Mouse (Mus musculus): Measurements from ENCODE around the gene Fermt1.

Fermt1 gene

GRCm38 (mm10) chr2:132945326-132946207 lies at the start of gene Fermt1:
Fermt1 (minus strand) TSS chr2:132945906.
- DNase-seq = no peak

- no peak for DNase-seq
Observed at GRCm38 (mm10) chr2:132992659-132993531, 47.2 kb upstream of the Fermt1 start.

GRCm38 (mm10) chr2:132989778-132990564 lies 44.3 kb upstream of the Fermt1 start:
- DNase-seq = no peak

- DNase-seq = no peak
Observed at GRCm38 (mm10) chr2:132973346-132973745, 27.6 kb upstream of the Fermt1 start.

- DNase-seq = no peak
Observed at GRCm38 (mm10) chr2:132970772-132971173, 25.1 kb upstream of the Fermt1 start.

- no peak for DNase-seq
Observed at GRCm38 (mm10) chr2:132957786-132958185, 12.1 kb upstream of the Fermt1 start.

- DNase-seq = peak; percentile 22
Observed at GRCm38 (mm10) chr2:132952197-132952596, 6.5 kb upstream of the Fermt1 start.

GRCm38 (mm10) chr2:132948174-132948573 lies 2.5 kb upstream of the Fermt1 start:
- DNase-seq = no peak

- DNase-seq = no peak
Observed at GRCm38 (mm10) chr2:132946976-132947375, 1.3 kb upstream of the Fermt1 start.

- DNase-seq = no peak
Observed at GRCm38 (mm10) chr2:132944711-132945325, 888 bp downstream of the Fermt1 start.

GRCm38 (mm10) chr2:132943997-132944396 lies 1.7 kb downstream of the Fermt1 start:
- no peak for DNase-seq

- DNase-seq = no peak
Observed at GRCm38 (mm10) chr2:132943596-132943995, 2.1 kb downstream of the Fermt1 start.

GRCm38 (mm10) chr2:132939056-132939455 lies 6.7 kb downstream of the Fermt1 start:
- DNase-seq = no peak

- DNase-seq = no peak
Observed at GRCm38 (mm10) chr2:132936176-132936575, 9.5 kb downstream of the Fermt1 start.

- no peak for DNase-seq
Observed at GRCm38 (mm10) chr2:132934711-132935110, 11.0 kb downstream of the Fermt1 start.

- no peak for DNase-seq
Observed at GRCm38 (mm10) chr2:132934142-132934541, 11.6 kb downstream of the Fermt1 start.

- no peak for DNase-seq
Observed at GRCm38 (mm10) chr2:132928999-132929398, 16.7 kb downstream of the Fermt1 start.

GRCm38 (mm10) chr2:132927871-132928270 lies 17.8 kb downstream of the Fermt1 start:
- no peak for DNase-seq

GRCm38 (mm10) chr2:132927298-132927697 lies 18.4 kb downstream of the Fermt1 start:
- DNase-seq = no peak

GRCm38 (mm10) chr2:132923290-132924085 lies 22.2 kb downstream of the Fermt1 start:
- no peak for DNase-seq

- no peak for DNase-seq
Observed at GRCm38 (mm10) chr2:132922076-132922873, 23.4 kb downstream of the Fermt1 start.
